Mouse (Mus musculus) mature B cell (primary cell): Measurements from ENCODE around the gene Stab1.

Source experiments
- in situ Hi-C: fragments of 300-500 bp; cut with MboI; formaldehyde crosslinking; loops from 2 replicates; pipeline ENCODE4 v1.14.3; 2019

Gene Stab1

GRCm38 (mm10) chr14:31194891-31195513 is 26.6 kb upstream of the Stab1 start:
- in situ Hi-C loops: no loop called here

GRCm38 (mm10) chr14:31194441-31194840 is 26.0 kb upstream of the Stab1 start:
- in situ Hi-C loops: no loop called here

- in situ Hi-C loops: no loop called here
Observed at GRCm38 (mm10) chr14:31193791-31194190, 25.4 kb upstream of the Stab1 start.

- in situ Hi-C loops: no loop called here
Observed at GRCm38 (mm10) chr14:31191936-31192335, 23.5 kb upstream of the Stab1 start.

- in situ Hi-C loops: no loop called here
Observed at GRCm38 (mm10) chr14:31189348-31189747, 20.9 kb upstream of the Stab1 start.

DNA sequence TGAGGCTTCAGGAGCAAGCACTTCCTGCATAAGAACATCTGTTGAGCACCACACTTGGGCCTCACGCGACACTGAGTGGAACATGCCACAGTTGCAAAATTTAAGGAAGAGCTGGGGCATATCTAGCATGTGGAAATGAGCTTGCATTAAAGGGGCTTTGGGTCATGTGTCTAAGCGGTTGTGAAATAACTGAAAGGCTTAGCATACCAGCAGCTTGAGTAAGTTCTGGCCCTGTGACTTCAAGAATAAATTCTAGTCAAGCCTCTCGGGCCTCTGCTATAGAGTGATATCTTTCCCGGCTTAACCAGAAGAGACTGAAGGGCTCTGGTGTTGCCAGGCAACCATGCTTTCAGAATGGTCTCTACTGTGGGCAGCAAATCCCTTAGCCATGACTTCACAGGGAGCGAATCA is 20.3 kb upstream of the Stab1 start:
- in situ Hi-C loops: no loop called here

DNA sequence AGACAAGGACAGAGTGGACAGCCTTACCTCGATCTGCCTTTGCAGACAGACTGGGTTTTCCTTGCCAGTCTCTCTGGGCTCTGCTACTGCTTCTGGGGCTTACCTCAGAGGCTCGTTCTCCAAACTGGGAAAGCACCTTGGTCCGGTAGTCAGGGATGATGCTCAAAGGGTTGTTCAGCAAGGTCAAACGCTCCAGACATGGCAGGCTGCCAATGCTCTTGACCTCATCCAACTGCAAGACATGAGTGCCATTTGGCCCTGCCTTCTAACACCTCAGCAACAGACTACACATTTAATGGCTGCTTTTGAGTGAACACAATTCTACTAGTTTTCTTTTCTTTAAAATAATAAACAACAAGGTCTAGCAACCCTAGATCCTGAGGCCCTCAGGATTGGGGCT is 18.2 kb upstream of the Stab1 start:
- in situ Hi-C loops: no loop called here

DNA sequence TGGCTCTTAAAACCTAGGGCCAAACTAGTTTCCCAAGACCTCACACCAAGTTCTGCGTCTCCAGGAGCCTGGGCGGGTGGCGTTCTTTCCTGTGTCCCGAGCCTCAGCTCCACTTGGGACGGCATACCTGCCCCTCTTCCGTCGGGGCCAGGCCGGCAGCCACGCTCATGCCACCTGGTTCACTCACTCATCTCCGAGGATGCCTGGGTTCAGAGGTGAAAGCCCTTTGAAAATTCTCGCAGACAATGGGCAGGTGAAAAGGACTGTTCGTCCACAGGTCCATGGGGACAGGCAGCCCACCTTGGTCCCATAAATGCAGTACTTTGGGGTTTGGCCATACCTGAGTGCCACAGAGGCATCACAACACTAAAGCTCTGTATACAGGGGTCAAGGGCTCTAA is 15.8 kb upstream of the Stab1 start:
- in situ Hi-C loops: no loop called here

DNA sequence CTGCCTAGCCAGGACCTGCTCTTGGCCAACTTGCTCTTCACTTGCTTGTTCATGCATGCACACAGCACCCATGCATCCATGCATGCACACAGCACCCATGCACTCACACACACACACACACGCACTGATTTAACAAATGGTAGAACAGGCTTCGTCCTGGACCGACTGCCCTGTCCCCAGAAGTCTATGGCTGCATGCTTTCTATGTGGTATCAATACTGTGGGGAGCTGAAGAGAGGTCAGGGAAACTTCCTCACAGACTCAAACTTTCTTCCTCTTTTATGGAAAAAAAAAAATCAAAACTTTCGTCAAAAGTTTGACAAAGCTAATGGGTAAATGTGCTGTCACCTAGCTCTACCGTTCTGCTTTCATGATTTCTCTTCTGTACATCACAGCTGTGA is 15.1 kb upstream of the Stab1 start:
- in situ Hi-C loops: no loop called here

DNA sequence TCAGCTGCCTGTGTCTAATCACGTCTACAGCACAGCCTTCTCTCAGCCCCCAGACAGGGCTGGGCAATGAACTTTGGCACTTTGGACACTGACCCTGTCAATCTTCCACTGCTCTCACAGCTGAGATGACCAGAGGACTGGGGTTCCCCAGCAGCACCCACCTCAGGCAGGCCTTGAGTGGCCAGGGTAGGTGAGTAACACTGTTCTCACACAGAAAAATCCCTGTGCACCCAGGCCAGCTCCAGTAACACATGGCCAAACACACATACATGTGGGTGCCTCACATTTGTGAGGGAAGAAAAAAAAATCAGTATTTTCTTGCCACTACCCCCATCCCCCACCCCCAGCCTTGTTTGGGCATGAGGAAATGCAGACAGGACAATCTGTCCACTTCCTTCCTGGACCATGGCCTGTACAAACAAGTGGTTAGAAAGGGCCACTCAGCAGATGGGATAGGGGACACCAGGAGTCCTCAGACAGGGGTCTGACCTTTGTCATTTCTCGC is 14.4 kb upstream of the Stab1 start:
- in situ Hi-C loops: no loop called here

- in situ Hi-C loops: no loop called here
Observed at GRCm38 (mm10) chr14:31181512-31181911, 13.1 kb upstream of the Stab1 start.

- in situ Hi-C loops: no loop called here
Observed at GRCm38 (mm10) chr14:31179677-31180365, 11.4 kb upstream of the Stab1 start.

DNA sequence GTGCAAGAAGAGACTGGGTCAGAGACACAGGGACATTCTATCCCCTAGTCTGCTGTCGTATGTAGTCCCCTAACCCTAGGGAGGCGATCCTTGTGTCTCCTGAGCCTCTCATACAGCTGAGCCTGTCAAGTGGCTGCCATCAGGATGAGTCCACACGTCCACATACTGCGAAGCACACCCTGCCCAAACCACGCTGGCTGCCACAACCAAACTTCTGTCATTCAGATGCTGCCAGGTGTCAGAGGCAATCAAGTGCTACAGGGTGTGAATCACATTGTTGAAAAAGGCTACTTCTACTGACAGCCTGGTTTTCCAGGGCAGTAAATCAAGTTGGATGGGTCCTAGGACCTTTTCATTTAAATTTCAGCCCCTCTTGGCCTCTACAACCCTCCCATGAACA is 9.3 kb upstream of the Stab1 start:
- in situ Hi-C loops: no loop called here

DNA sequence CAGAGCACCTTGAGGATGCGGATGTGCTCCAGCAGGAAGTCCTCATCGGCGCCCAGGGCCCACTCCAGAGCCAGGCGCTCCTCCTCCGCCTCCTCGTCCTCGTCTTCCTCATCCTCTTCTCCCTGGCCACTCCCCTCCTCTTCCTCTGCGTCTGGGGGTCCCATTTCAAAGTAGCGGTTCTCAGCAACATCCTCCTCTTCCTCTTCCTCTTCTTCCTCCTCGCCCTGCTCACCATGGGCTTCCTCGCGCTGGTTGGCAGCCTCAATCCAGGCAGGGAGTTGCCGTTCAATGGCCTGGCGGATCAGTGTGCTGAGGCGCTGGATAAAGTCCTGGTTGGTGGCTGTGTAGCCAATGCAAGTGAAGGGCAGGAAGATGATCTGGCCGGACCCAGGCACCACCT is 8.8 kb upstream of the Stab1 start:
- in situ Hi-C loops: no loop called here

- in situ Hi-C loops: no loop called here
Observed at GRCm38 (mm10) chr14:31173537-31173936, 5.1 kb upstream of the Stab1 start.

DNA sequence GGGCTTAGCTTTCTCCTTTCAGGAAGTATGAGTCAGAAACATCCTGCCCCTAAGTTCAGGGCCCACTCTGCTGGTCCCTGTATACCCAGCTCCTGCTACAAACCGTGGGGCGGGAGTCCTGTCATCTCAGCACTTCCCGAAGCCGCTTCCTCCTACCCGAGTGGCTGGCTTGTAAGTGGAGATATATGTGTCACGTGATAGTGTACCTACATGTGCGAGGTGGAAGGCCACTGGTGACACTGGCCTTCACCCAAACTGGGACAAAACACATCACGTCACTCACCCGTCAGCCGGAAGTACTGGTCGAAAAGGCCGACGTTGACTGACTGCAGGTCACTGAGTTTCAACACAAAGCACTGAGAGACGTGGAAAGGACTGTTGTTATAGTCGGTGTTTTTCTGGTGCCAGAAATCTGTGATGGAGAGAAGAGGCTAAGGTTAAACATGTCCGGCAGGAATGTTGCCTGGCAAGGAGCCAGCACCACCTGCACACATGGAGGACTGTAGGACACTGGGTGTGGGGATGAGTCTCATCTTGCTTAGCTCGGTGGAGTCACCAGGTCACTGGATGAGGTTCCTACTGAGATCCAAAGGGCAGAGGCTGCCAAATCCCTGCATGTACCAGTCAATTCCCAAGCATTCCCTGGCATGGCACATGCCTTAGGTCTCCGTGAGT is 4.5 kb upstream of the Stab1 start:
- in situ Hi-C loops: no loop called here

GRCm38 (mm10) chr14:31171821-31172220 is 3.4 kb upstream of the Stab1 start:
- in situ Hi-C loops: no loop called here

DNA sequence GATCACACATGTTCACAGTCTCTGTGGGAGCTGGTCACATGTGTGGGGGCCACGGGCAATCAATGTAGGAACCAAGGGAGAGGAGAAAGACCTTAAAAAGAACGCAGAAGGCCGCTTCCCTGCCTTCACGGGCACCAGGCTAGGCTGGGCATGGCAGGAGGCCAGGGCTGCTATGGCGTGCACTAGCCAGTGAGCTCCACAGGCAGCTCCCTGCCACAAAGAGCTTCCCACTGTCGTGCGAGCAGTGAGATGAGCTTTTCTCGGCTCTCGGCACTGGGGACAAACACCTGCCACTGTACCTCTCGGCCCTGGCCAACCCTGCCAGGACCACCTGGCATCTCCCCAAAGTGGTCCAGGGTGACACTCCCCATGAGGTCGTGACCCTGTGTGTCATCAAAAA is 2.9 kb upstream of the Stab1 start:
- in situ Hi-C loops: no loop called here

DNA sequence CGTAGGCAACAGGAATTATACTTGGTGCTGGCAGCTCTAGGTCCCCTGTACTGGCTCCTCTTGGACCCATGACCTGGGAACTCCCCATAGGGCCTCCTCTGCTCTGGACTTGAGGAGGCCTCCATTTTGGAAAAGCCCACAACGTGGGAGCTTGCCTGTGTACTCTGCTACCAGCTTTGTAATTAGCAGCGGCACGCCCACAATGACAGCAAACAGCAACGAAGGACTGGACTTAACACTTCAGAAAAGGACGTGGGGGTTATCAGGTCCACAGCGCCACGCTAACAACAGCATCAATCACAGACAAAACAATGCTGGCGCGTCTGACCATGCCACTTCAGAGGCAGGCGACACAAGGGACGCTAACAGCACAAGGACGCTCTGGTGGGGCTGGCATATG is 2.5 kb upstream of the Stab1 start:
- in situ Hi-C loops: no loop called here

GRCm38 (mm10) chr14:31169508-31169907 is 1.1 kb upstream of the Stab1 start:
- in situ Hi-C loops: no loop called here

- in situ Hi-C loops: no loop called here
Observed at GRCm38 (mm10) chr14:31166827-31167226, 1.6 kb downstream of the Stab1 start.

DNA sequence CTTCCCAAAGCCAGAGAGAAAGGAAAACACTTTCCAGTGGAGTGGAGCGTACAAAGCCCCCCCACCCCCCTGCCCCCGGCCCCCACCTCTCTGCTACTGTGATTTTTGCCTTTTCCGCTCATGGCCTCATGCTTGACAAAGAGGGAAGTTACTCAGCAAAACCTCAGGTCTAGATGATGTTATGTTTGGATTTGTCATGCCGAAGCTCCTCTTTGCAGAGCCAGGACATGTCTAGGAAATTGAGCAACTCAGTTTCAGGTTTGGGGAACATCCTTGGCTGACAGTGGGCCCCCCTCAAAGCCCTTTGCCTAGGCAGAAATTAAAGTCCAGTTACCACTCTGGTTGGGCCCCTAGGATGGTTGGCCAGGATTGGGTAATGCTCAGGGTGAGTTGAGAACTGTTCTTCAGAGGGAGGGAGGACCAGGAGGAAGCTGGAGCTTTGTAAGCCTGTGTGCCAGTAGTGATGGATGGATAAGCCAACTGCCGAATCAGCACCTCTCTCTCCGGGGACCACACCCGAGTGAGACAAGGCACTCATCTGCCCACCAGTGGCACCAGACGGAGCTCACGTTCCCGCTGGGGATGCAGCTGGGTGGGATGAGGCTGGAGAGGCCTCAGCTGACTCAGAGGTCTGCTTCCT is 2.3 kb downstream of the Stab1 start:
- in situ Hi-C loops: no loop called here

DNA sequence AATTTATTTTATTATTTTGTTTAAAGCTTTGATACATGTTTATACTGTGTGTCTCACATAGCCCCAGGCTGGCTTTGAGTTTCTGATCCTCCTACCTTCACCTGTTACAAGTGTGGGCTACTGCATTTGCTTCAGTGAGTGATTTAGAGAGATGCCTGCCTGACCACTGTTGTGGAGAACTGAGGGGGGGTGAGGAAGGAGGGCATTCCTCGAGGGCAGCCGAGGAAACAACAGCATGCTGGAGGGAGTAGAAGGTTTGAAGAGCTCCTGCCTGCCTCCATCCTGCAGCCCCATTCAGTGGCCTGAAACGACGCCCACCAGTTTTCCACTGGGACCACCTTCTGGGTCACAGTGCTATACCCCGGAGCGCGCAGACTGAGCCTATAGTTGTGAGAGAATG is 3.0 kb downstream of the Stab1 start:
- in situ Hi-C loops: no loop called here
